Mouse (Mus musculus): ENCODE results near the gene Dgkz.

- no peak for TF ChIP-seq POLR2A (IDR thresholded peaks at IDR 0.05; ENCODE audit: control insufficient read depth, extremely low read depth, insufficient read depth, low read length, poor library complexity)
- no peak for TF ChIP-seq CTCF (IDR thresholded peaks at IDR 0.05; ENCODE audit: borderline replicate concordance, control insufficient read depth, extremely low read depth, insufficient read depth, low read length, poor library complexity)
Measured at GRCm38 (mm10) chr2:91966367-91966766, 9.3 kb downstream of the Dgkz start.
